16 mouse cellular contexts compared by ENCODE assay signal in genomic region chr6:118074151-118074550, GRCm38 (mm10).
A peak's percentile ranks its signal among the peaks of the same experiment; 100 is the strongest.
DNase-seq lines count a peak whose midpoint lies in the region; ATAC-seq and TF ChIP-seq lines count a peak whose summit lies in the region.
"Had no signal": no experiment of that assay in that cellular context is flagged by ENCODE, and none has a peak within 500 bp of the region (broad histone marks: within the 10 kb centered on the region; RNA-seq: fewer than 3 reads in every experiment).

No protein-coding gene starts in this region.

- H3K27ac ChIP-seq in heart, embryonic 10.5 days = peak overlapping the region; percentile 71
- H3K27ac ChIP-seq in hindbrain, postnatal 0 days = peak overlapping the region; percentile 28; the same call in 1 of the 2 replicates
- H3K27ac ChIP-seq in hindbrain, embryonic 14.5 days = no peak overlapping the region
- peak overlapping the region; percentile 66 for H3K27ac ChIP-seq in forebrain, postnatal 0 days (ENCODE audit: low read depth, low read length)
- H3K27ac ChIP-seq: embryonic facial prominence, embryonic 15.5 days had no signal

- peaks cover 32% of the 10 kb centered on the region for H3K27me3 ChIP-seq in heart, embryonic 10.5 days (ENCODE audit: insufficient read depth, poor library complexity, severe bottlenecking)
- H3K27me3 ChIP-seq in hindbrain, postnatal 0 days (ENCODE audit: insufficient read depth, low read length) = no peaks in the 10 kb centered on the region
- no peaks in the 10 kb centered on the region for H3K27me3 ChIP-seq in hindbrain, embryonic 14.5 days (ENCODE audit: control insufficient read depth, insufficient read depth, low read length)
- H3K27me3 ChIP-seq in forebrain, postnatal 0 days (ENCODE audit: insufficient read depth, low read length) = no peaks in the 10 kb centered on the region
- H3K27me3 ChIP-seq: embryonic facial prominence, embryonic 15.5 days had no signal

- H3K9me3 ChIP-seq in heart, embryonic 10.5 days = no peaks in the 10 kb centered on the region
- H3K9me3 ChIP-seq in hindbrain, postnatal 0 days (ENCODE audit: low read length) = no peaks in the 10 kb centered on the region
- no peaks in the 10 kb centered on the region for H3K9me3 ChIP-seq in hindbrain, embryonic 14.5 days (ENCODE audit: control insufficient read depth, low read length)
- H3K9me3 ChIP-seq in forebrain, postnatal 0 days (ENCODE audit: low read length) = no peaks in the 10 kb centered on the region
- H3K9me3 ChIP-seq: embryonic facial prominence, embryonic 15.5 days had no signal

- H3K4me1 ChIP-seq in heart, embryonic 10.5 days = peaks cover 32% of the 10 kb centered on the region
- peaks cover 7% of the 10 kb centered on the region for H3K4me1 ChIP-seq in hindbrain, postnatal 0 days (ENCODE audit: insufficient read depth, low read length)
- H3K4me1 ChIP-seq in hindbrain, embryonic 14.5 days (replicated peaks; ENCODE audit: control insufficient read depth, insufficient read depth, low read length) = peaks cover 6% of the 10 kb centered on the region; the same call in 1 of the 2 replicates
- peaks cover 32% of the 10 kb centered on the region for H3K4me1 ChIP-seq in lung, adult 2 months (ENCODE audit: control insufficient read depth, insufficient read depth, low read length)
- peaks cover 15% of the 10 kb centered on the region for H3K4me1 ChIP-seq in forebrain, postnatal 0 days (ENCODE audit: insufficient read depth)

- no peak for TF ChIP-seq CTCF in hindbrain, postnatal 0 days (IDR thresholded peaks at IDR 0.05; ENCODE audit: low read depth)
- no peak for TF ChIP-seq CTCF in lung, adult 2 months (IDR thresholded peaks at IDR 0.05; ENCODE audit: insufficient read depth, low read length)
- TF ChIP-seq CTCF in forebrain, postnatal 0 days (IDR thresholded peaks at IDR 0.05; ENCODE audit: low read depth) = no peak

- H3K9ac ChIP-seq in hindbrain, postnatal 0 days (replicated peaks; ENCODE audit: low read length) = no peak overlapping the region
- H3K9ac ChIP-seq in hindbrain, embryonic 14.5 days = no peak overlapping the region
- no peak overlapping the region for H3K9ac ChIP-seq in forebrain, postnatal 0 days
- H3K9ac ChIP-seq: embryonic facial prominence, embryonic 15.5 days had no signal

- intact Hi-C loops in heart, postnatal 25 days (cut with DNase I) = no loop called here

- no peak for DNase-seq in heart, embryonic 10.5 days (ENCODE audit: low spot score)
- DNase-seq in heart, postnatal 25 days (ENCODE audit: low spot score) = no peak
- peak; percentile 15 for DNase-seq in hindbrain, postnatal 0 days (ENCODE audit: low spot score)
- DNase-seq in hindbrain, embryonic 14.5 days (ENCODE audit: low spot score) = no peak
- peak; percentile 32 for DNase-seq in lung, postnatal 10 days
- DNase-seq in lung, adult 2 months = no peak
- peak; percentile 34 for DNase-seq in forebrain, postnatal 0 days
- no peak for DNase-seq in right cerebral cortex, adult 2 months (ENCODE audit: low spot score in 2 of 2)
- DNase-seq: adrenal gland, postnatal 14 days; liver; lung, postnatal 14 days; spleen, adult 18-20 months; thymus, postnatal 25 days had no signal

- no peak for TF ChIP-seq POLR2A in lung, adult 2 months (IDR thresholded peaks at IDR 0.05; ENCODE audit: borderline replicate concordance, extremely low read depth, low read depth, low read length)

- H3K4me2 ChIP-seq in hindbrain, postnatal 0 days (ENCODE audit: low read depth, low read length) = no peak overlapping the region
- no peak overlapping the region for H3K4me2 ChIP-seq in hindbrain, embryonic 14.5 days (replicated peaks)
- no peak overlapping the region for H3K4me2 ChIP-seq in forebrain, postnatal 0 days (ENCODE audit: low read depth)
- H3K4me2 ChIP-seq: embryonic facial prominence, embryonic 15.5 days; midbrain, embryonic 11.5 days had no signal

- H3K4me3 ChIP-seq in heart, embryonic 10.5 days = no peak overlapping the region
- no peak overlapping the region for H3K4me3 ChIP-seq in hindbrain, postnatal 0 days (ENCODE audit: low read length)
- no peak overlapping the region for H3K4me3 ChIP-seq in hindbrain, embryonic 14.5 days (replicated peaks; ENCODE audit: low read length)
- no peak overlapping the region for H3K4me3 ChIP-seq in lung, adult 2 months (replicated peaks; ENCODE audit: extremely low read depth, low read depth, low read length)
- no peak overlapping the region for H3K4me3 ChIP-seq in forebrain, postnatal 0 days (ENCODE audit: low read depth, low read length)
- H3K4me3 ChIP-seq: embryonic facial prominence, embryonic 15.5 days had no signal

- no peak for ATAC-seq in hindbrain, postnatal 0 days
- ATAC-seq in hindbrain, embryonic 14.5 days (ENCODE audit: low FRiP score) = no peak
- peak; percentile 56 for ATAC-seq in forebrain, postnatal 0 days
- ATAC-seq: intestine, postnatal 0 days had no signal

- no peaks in the 10 kb centered on the region for H3K36me3 ChIP-seq in heart, embryonic 10.5 days
- H3K36me3 ChIP-seq in hindbrain, postnatal 0 days (ENCODE audit: insufficient read depth, low read length) = no peaks in the 10 kb centered on the region
- no peaks in the 10 kb centered on the region for H3K36me3 ChIP-seq in hindbrain, embryonic 14.5 days (replicated peaks; ENCODE audit: control insufficient read depth, insufficient read depth)
- H3K36me3 ChIP-seq in forebrain, postnatal 0 days (ENCODE audit: insufficient read depth) = no peaks in the 10 kb centered on the region
- H3K36me3 ChIP-seq: embryonic facial prominence, embryonic 15.5 days had no signal

- 40% methylated on average over 3 of the region's 3 CpGs for WGBS in heart, embryonic 10.5 days
- 41% methylated on average over 3 of the region's 3 CpGs for WGBS in hindbrain, postnatal 0 days
- 60% methylated on average over 3 of the region's 3 CpGs for WGBS in hindbrain, embryonic 14.5 days
- WGBS in lung, adult 2 months = 37% methylated on average over 3 of the region's 3 CpGs
- WGBS in forebrain, postnatal 0 days = 28% methylated on average over 3 of the region's 3 CpGs

Comparison
In these comparisons a context has a peak if more than half of its experiments do, and no peak if none do; other contexts are left out.
1. DNase-seq: peak in hindbrain, postnatal 0 days (single experiment), lung, postnatal 10 days (single experiment) and forebrain, postnatal 0 days (single experiment); none in heart, embryonic 10.5 days (single experiment), heart, postnatal 25 days (single experiment), hindbrain, embryonic 14.5 days (single experiment), lung, adult 2 months (single experiment) and right cerebral cortex, adult 2 months (0 of 2).